Comparison of ENCODE assay signal across 25 mouse cellular contexts in genomic region chr19:57465742-57466141, GRCm38 (mm10). TPM values are rescaled to one million over a fixed set of nuclear protein-coding genes. Genes with fewer than 3 reads are reported as not detected.
DNase-seq lines count a peak whose midpoint lies in the region; ATAC-seq lines count a peak whose summit lies in the region.
"Had no signal": no experiment of that assay in that cellular context is flagged by ENCODE, and none has a peak within 500 bp of the region (broad histone marks: within the 10 kb centered on the region; RNA-seq: fewer than 3 reads in every experiment).

No protein-coding gene starts in this region.

- DNase-seq in embryonic facial prominence, embryonic 10.5 days (ENCODE audit: low spot score) = no peak
- peak; percentile 46 to 55 for DNase-seq in kidney, postnatal 4 days
- no peak for DNase-seq in kidney, adult 18-20 months
- peak; percentile 33 for DNase-seq in midbrain, embryonic 11.5 days (ENCODE audit: low spot score, missing footprints)
- no peak for DNase-seq in gastrocnemius, postnatal 4 days (ENCODE audit: low spot score in 2 of 2)
- DNase-seq: adrenal gland, adult 8-10 months; adrenal gland, postnatal 25 days; cerebellum, adult 11-12 months; cerebellum, adult 8-10 months; cerebellum, postnatal 10 days; cerebellum, postnatal 36 days; embryo, embryonic 11 days; gastrocnemius, postnatal 10 days; gastrocnemius, postnatal 36 days; heart, adult 11 months had no signal

- 0 out of 2 replicates have a peak, but pooled peaks cover 7% of the 10 kb centered on the region for H3K4me1 ChIP-seq in embryonic facial prominence, embryonic 13.5 days
- no peaks in the 10 kb centered on the region for H3K4me1 ChIP-seq in embryonic facial prominence, embryonic 10.5 days
- H3K4me1 ChIP-seq in midbrain, embryonic 11.5 days (ENCODE audit: control insufficient read depth, insufficient read depth, low read length) = no peaks in the 10 kb centered on the region
- H3K4me1 ChIP-seq in midbrain, embryonic 16.5 days (ENCODE audit: control insufficient read depth, insufficient read depth, low read length) = peaks cover 2% of the 10 kb centered on the region; the same call in 1 of the 2 replicates
- H3K4me1 ChIP-seq: forebrain, embryonic 13.5 days; hindbrain, embryonic 10.5 days had no signal

- H3K9ac ChIP-seq in embryonic facial prominence, embryonic 13.5 days = no peak overlapping the region
- H3K9ac ChIP-seq in midbrain, embryonic 11.5 days (ENCODE audit: low read length) = no peak overlapping the region
- no peak overlapping the region for H3K9ac ChIP-seq in midbrain, embryonic 16.5 days (ENCODE audit: low read depth, low read length)
- H3K9ac ChIP-seq: forebrain, embryonic 13.5 days; hindbrain, embryonic 13.5 days had no signal

- 0 out of 2 replicates have a peak overlapping the region, but pooled peaks have one; percentile 44 for H3K27ac ChIP-seq in embryonic facial prominence, embryonic 13.5 days
- H3K27ac ChIP-seq in embryonic facial prominence, embryonic 10.5 days (replicated peaks) = no peak overlapping the region
- no peak overlapping the region for H3K27ac ChIP-seq in midbrain, embryonic 11.5 days (ENCODE audit: low read depth, low read length)
- no peak overlapping the region for H3K27ac ChIP-seq in midbrain, embryonic 16.5 days (ENCODE audit: low read length)
- H3K27ac ChIP-seq: forebrain, embryonic 10.5 days; forebrain, embryonic 13.5 days; hindbrain, embryonic 10.5 days; hindbrain, embryonic 13.5 days had no signal

- 56% methylated on average over 7 of the region's 7 CpGs for WGBS in embryonic facial prominence, embryonic 13.5 days
- WGBS in embryonic facial prominence, embryonic 10.5 days = 94% methylated on average over 7 of the region's 7 CpGs
- WGBS in midbrain, embryonic 11.5 days = 94% methylated on average over 7 of the region's 7 CpGs
- WGBS in midbrain, embryonic 16.5 days = 94% methylated on average over 7 of the region's 7 CpGs

- no peak overlapping the region for H3K4me3 ChIP-seq in embryonic facial prominence, embryonic 13.5 days
- H3K4me3 ChIP-seq in embryonic facial prominence, embryonic 10.5 days = no peak overlapping the region
- no peak overlapping the region for H3K4me3 ChIP-seq in midbrain, embryonic 11.5 days (ENCODE audit: low read depth, low read length)
- no peak overlapping the region for H3K4me3 ChIP-seq in midbrain, embryonic 16.5 days (ENCODE audit: low read depth, low read length)
- H3K4me3 ChIP-seq: forebrain, embryonic 10.5 days; forebrain, embryonic 13.5 days; hindbrain, embryonic 10.5 days; hindbrain, embryonic 13.5 days had no signal

- H3K9me3 ChIP-seq in embryonic facial prominence, embryonic 13.5 days = no peaks in the 10 kb centered on the region
- H3K9me3 ChIP-seq in embryonic facial prominence, embryonic 10.5 days = 0 out of 2 replicates have a peak, but pooled peaks cover 6% of the 10 kb centered on the region
- no peaks in the 10 kb centered on the region for H3K9me3 ChIP-seq in midbrain, embryonic 11.5 days (ENCODE audit: control insufficient read depth, low read length)
- no peaks in the 10 kb centered on the region for H3K9me3 ChIP-seq in midbrain, embryonic 16.5 days (replicated peaks; ENCODE audit: control insufficient read depth, low read length, poor library complexity, severe bottlenecking)
- H3K9me3 ChIP-seq: forebrain, embryonic 13.5 days had no signal

- no peak overlapping the region for H3K4me2 ChIP-seq in embryonic facial prominence, embryonic 13.5 days
- H3K4me2 ChIP-seq in midbrain, embryonic 11.5 days = no peak overlapping the region
- H3K4me2 ChIP-seq in midbrain, embryonic 16.5 days (ENCODE audit: low read length) = no peak overlapping the region
- H3K4me2 ChIP-seq: forebrain, embryonic 13.5 days; heart, embryonic 11.5 days; hindbrain, embryonic 13.5 days had no signal

- no peak for ATAC-seq in embryonic facial prominence, embryonic 13.5 days (ENCODE audit: insufficient number of reproducible peaks, insufficient read depth, low FRiP score, low TSS enrichment, low read depth)
- ATAC-seq in midbrain, embryonic 11.5 days (ENCODE audit: low FRiP score) = no peak
- ATAC-seq in midbrain, embryonic 16.5 days = no peak
- ATAC-seq: activated CD4-positive, CD25-positive, alpha-beta regulatory T cell, adult 4 months; forebrain, embryonic 13.5 days; forebrain, embryonic 16.5 days; hindbrain, embryonic 16.5 days had no signal

- no peaks in the 10 kb centered on the region for H3K27me3 ChIP-seq in embryonic facial prominence, embryonic 13.5 days
- no peaks in the 10 kb centered on the region for H3K27me3 ChIP-seq in embryonic facial prominence, embryonic 10.5 days (replicated peaks; ENCODE audit: low read depth, poor library complexity, severe bottlenecking)
- no peaks in the 10 kb centered on the region for H3K27me3 ChIP-seq in midbrain, embryonic 11.5 days (ENCODE audit: control insufficient read depth, insufficient read depth, low read length)
- H3K27me3 ChIP-seq in midbrain, embryonic 16.5 days (ENCODE audit: control insufficient read depth, insufficient read depth, low read depth, low read length) = no peaks in the 10 kb centered on the region
- H3K27me3 ChIP-seq: forebrain, embryonic 13.5 days; hindbrain, embryonic 13.5 days had no signal

- H3K36me3 ChIP-seq in embryonic facial prominence, embryonic 13.5 days = peaks cover 43% of the 10 kb centered on the region
- peaks cover 59% of the 10 kb centered on the region for H3K36me3 ChIP-seq in embryonic facial prominence, embryonic 10.5 days (replicated peaks)
- peaks cover 2% of the 10 kb centered on the region; the same call in 1 of the 2 replicates for H3K36me3 ChIP-seq in midbrain, embryonic 11.5 days (ENCODE audit: control insufficient read depth, insufficient read depth, low read length)
- H3K36me3 ChIP-seq in midbrain, embryonic 16.5 days (ENCODE audit: control insufficient read depth, insufficient read depth, low read length) = 0 out of 2 replicates have a peak, but pooled peaks cover 3% of the 10 kb centered on the region

RNA-seq across cellular contexts. Expression of gene Trub1, which starts 13.0 kb away (rescaled TPM):
- polyA plus RNA-seq in embryonic facial prominence, embryonic 13.5 days (2015; fragmentation: Nextera tagmentation; extraction: Ambion mirVana) = 30.0 and 33.6 TPM in 2 replicates
- polyA plus RNA-seq in embryonic facial prominence, embryonic 10.5 days (2016; fragmentation: Nextera tagmentation; extraction: Ambion mirVana) = 21.7 and 25.6 TPM in 2 replicates
- polyA plus RNA-seq in midbrain, embryonic 11.5 days (2014; fragmentation: Nextera tagmentation; extraction: Ambion mirVana) = 16.0 and 16.4 TPM in 2 replicates
- polyA plus RNA-seq in midbrain, embryonic 16.5 days (2015; fragmentation: Nextera tagmentation; extraction: Ambion mirVana) = 15.5 and 17.3 TPM in 2 replicates
- 10 to 100 TPM; 11.8 to 14.1 TPM for total RNA-seq in gastrocnemius, postnatal 4 days (2021)

Comparison
In these comparisons a context has a peak if more than half of its experiments do, and no peak if none do; other contexts are left out.
1. DNase-seq: peak in kidney, postnatal 4 days (2 of 2) and midbrain, embryonic 11.5 days (single experiment); none in embryonic facial prominence, embryonic 10.5 days (single experiment), kidney, adult 18-20 months (single experiment) and gastrocnemius, postnatal 4 days (0 of 2).